Comparison of ENCODE assay signal across 8 mouse cellular contexts in genomic region chr11:32340476-32341473, GRCm38 (mm10). TPM values are rescaled to one million over a fixed set of nuclear protein-coding genes. Genes with fewer than 3 reads are reported as not detected.
DNase-seq lines count a peak whose midpoint lies in the region; ATAC-seq and TF ChIP-seq lines count a peak whose summit lies in the region.

No protein-coding gene starts in this region.

- H3K27ac ChIP-seq in forebrain, embryonic 13.5 days = no peak overlapping the region
- no peak overlapping the region for H3K27ac ChIP-seq in intestine, embryonic 16.5 days (ENCODE audit: low read length)
- H3K27ac ChIP-seq in testis, adult 2 months (ENCODE audit: control insufficient read depth, insufficient read depth, low read depth, low read length) = no peak overlapping the region

- peaks cover 7% of the 10 kb centered on the region; the same call in 1 of the 2 replicates for H3K9me3 ChIP-seq in forebrain, embryonic 13.5 days (replicated peaks)
- H3K9me3 ChIP-seq in intestine, embryonic 16.5 days (ENCODE audit: control insufficient read depth, low read length) = peaks cover 4% of the 10 kb centered on the region; the same call in 1 of the 2 replicates

- H3K4me2 ChIP-seq in forebrain, embryonic 13.5 days = no peak overlapping the region
- no peak overlapping the region for H3K4me2 ChIP-seq in intestine, embryonic 16.5 days (ENCODE audit: low read depth, low read length)

- no peak overlapping the region for H3K4me3 ChIP-seq in forebrain, embryonic 13.5 days
- H3K4me3 ChIP-seq in intestine, embryonic 16.5 days (ENCODE audit: low read length) = no peak overlapping the region
- H3K4me3 ChIP-seq in testis, adult 2 months (ENCODE audit: control insufficient read depth, low read depth, low read length) = peak overlapping the region; percentile 30

- 51% methylated on average over 17 of the region's 17 CpGs for WGBS in forebrain, embryonic 13.5 days
- WGBS in intestine, embryonic 16.5 days = 30% methylated on average over 17 of the region's 17 CpGs

- no peaks in the 10 kb centered on the region for H3K27me3 ChIP-seq in forebrain, embryonic 13.5 days
- no peaks in the 10 kb centered on the region for H3K27me3 ChIP-seq in intestine, embryonic 16.5 days (replicated peaks; ENCODE audit: control insufficient read depth, insufficient read depth, low read length)
- H3K27me3 ChIP-seq in testis, adult 2 months (ENCODE audit: control insufficient read depth, insufficient read depth, low read length) = no peaks in the 10 kb centered on the region

- peak; percentile 50 to 59 for DNase-seq in adrenal gland, adult 18-20 months (ENCODE audit: low spot score in 2 of 2)
- DNase-seq in adrenal gland, postnatal 4 days (ENCODE audit: low spot score in 2 of 2) = no peak
- peak; percentile 35 for DNase-seq in spleen, adult 12 weeks (ENCODE audit: low spot score)
- DNase-seq in spleen, postnatal 14 days (ENCODE audit: low spot score in 2 of 2) = no peak

- TF ChIP-seq POLR2A in testis, adult 2 months (IDR thresholded peaks at IDR 0.05; ENCODE audit: control insufficient read depth, low read depth, low read length) = no peak

- H3K36me3 ChIP-seq in forebrain, embryonic 13.5 days (ENCODE audit: poor library complexity, severe bottlenecking) = no peaks in the 10 kb centered on the region
- no peaks in the 10 kb centered on the region for H3K36me3 ChIP-seq in intestine, embryonic 16.5 days (ENCODE audit: control insufficient read depth, insufficient read depth, low read length)
- no peaks in the 10 kb centered on the region for H3K36me3 ChIP-seq in testis, adult 2 months (ENCODE audit: control insufficient read depth, insufficient read depth, low read length)

- no peaks in the 10 kb centered on the region for H3K4me1 ChIP-seq in forebrain, embryonic 13.5 days
- H3K4me1 ChIP-seq in intestine, embryonic 16.5 days (ENCODE audit: control insufficient read depth, insufficient read depth, low read length) = peaks cover 15% of the 10 kb centered on the region
- H3K4me1 ChIP-seq in testis, adult 2 months (ENCODE audit: control insufficient read depth, insufficient read depth, low read length) = peaks cover 2% of the 10 kb centered on the region; the same call in 1 of the 2 replicates

- TF ChIP-seq CTCF in testis, adult 2 months (IDR thresholded peaks at IDR 0.05; ENCODE audit: control insufficient read depth, insufficient read depth, insufficient replicate concordance, low read depth, low read length) = peak; percentile 96

- peak; percentile 63 for ATAC-seq in forebrain, embryonic 13.5 days
- peak; percentile 43 for ATAC-seq in intestine, embryonic 16.5 days
- ATAC-seq in megakaryocyte progenitor cell, adult 5-6 weeks (replicated peaks; ENCODE audit: poor library complexity) = peak; percentile 76

- H3K9ac ChIP-seq in forebrain, embryonic 13.5 days = no peak overlapping the region
- H3K9ac ChIP-seq in intestine, embryonic 16.5 days (ENCODE audit: low read depth, low read length) = no peak overlapping the region

RNA-seq across cellular contexts. Expression of gene Sh3pxd2b, which starts 6.8 kb away (rescaled TPM):
- total RNA-seq in adrenal gland, adult 18-20 months (2021) = 10 to 100 TPM in 1 of 2 experiments, 1 to 10 TPM in 1; 9.8 to 11.2 TPM
- 10 to 100 TPM; 23.4 to 29.2 TPM for total RNA-seq in adrenal gland, postnatal 4 days (2021)
- polyA plus RNA-seq in forebrain, embryonic 13.5 days (2015; fragmentation: Nextera tagmentation; extraction: Ambion mirVana) = 15.7 and 18.6 TPM in 2 replicates
- polyA plus RNA-seq in intestine, embryonic 16.5 days (2015; fragmentation: Nextera tagmentation; extraction: Ambion mirVana) = 9.6 and 10.0 TPM in 2 replicates
- 6.1 and 7.2 TPM in 2 replicates for total RNA-seq in megakaryocyte progenitor cell, adult 5-6 weeks (2015)
- total RNA-seq in megakaryocyte progenitor cell, adult 5-6 weeks (2017) = 1.7 and 2.4 TPM in 2 replicates
- 0.37 and 0.48 TPM in 2 replicates for polyA plus RNA-seq in testis, adult 2 months (2012; rRNA removed)

RNA-seq across cellular contexts. Expression of gene Hbq1a, which starts 40.9 kb away (rescaled TPM):
- not detected for total RNA-seq in adrenal gland, adult 18-20 months (2021)
- 1 to 10 TPM in 1 of 2 experiments, not detected in 1; 1.5 TPM for total RNA-seq in adrenal gland, postnatal 4 days (2021)
- polyA plus RNA-seq in forebrain, embryonic 13.5 days (2015; fragmentation: Nextera tagmentation; extraction: Ambion mirVana) = 0.65 and 0.86 TPM in 2 replicates
- 0.54 and 0.55 TPM in 2 replicates for polyA plus RNA-seq in intestine, embryonic 16.5 days (2015; fragmentation: Nextera tagmentation; extraction: Ambion mirVana)
- not detected in 2 replicates for total RNA-seq in megakaryocyte progenitor cell, adult 5-6 weeks (2015)
- not detected in 2 replicates for total RNA-seq in megakaryocyte progenitor cell, adult 5-6 weeks (2017)
- polyA plus RNA-seq in testis, adult 2 months (2012; rRNA removed) = not detected in 2 replicates

RNA-seq across cellular contexts. Expression of gene Hba-a2, which starts 44.5 kb away (rescaled TPM):
- total RNA-seq in adrenal gland, adult 18-20 months (2021) = 1,000 to 10,000 TPM; 1,371 to 4,495 TPM
- total RNA-seq in adrenal gland, postnatal 4 days (2021) = 1,000 to 10,000 TPM; 3,034 to 3,470 TPM
- 5,794 and 5,805 TPM in 2 replicates for polyA plus RNA-seq in forebrain, embryonic 13.5 days (2015; fragmentation: Nextera tagmentation; extraction: Ambion mirVana)
- 9,012 and 11,055 TPM in 2 replicates for polyA plus RNA-seq in intestine, embryonic 16.5 days (2015; fragmentation: Nextera tagmentation; extraction: Ambion mirVana)
- 26.3 and 54.4 TPM in 2 replicates for total RNA-seq in megakaryocyte progenitor cell, adult 5-6 weeks (2015)
- total RNA-seq in megakaryocyte progenitor cell, adult 5-6 weeks (2017) = 25.3 and 31.4 TPM in 2 replicates
- 88.0 and 93.8 TPM in 2 replicates for polyA plus RNA-seq in testis, adult 2 months (2012; rRNA removed)

RNA-seq across cellular contexts. Expression of gene Hbq1b, which starts 54.0 kb away (rescaled TPM):
- not detected for total RNA-seq in adrenal gland, adult 18-20 months (2021)
- total RNA-seq in adrenal gland, postnatal 4 days (2021) = 1 to 10 TPM; 3.9 to 5.3 TPM
- 1.2 and 1.7 TPM in 2 replicates for polyA plus RNA-seq in forebrain, embryonic 13.5 days (2015; fragmentation: Nextera tagmentation; extraction: Ambion mirVana)
- polyA plus RNA-seq in intestine, embryonic 16.5 days (2015; fragmentation: Nextera tagmentation; extraction: Ambion mirVana) = 2.1 and 3.0 TPM in 2 replicates
- total RNA-seq in megakaryocyte progenitor cell, adult 5-6 weeks (2015) = not detected in 2 replicates
- total RNA-seq in megakaryocyte progenitor cell, adult 5-6 weeks (2017) = not detected in 2 replicates
- not detected in 2 replicates for polyA plus RNA-seq in testis, adult 2 months (2012; rRNA removed)

RNA-seq across cellular contexts. Expression of gene Hba-a1, which starts 57.5 kb away (rescaled TPM):
- 1,000 to 10,000 TPM; 1,892 to 5,977 TPM for total RNA-seq in adrenal gland, adult 18-20 months (2021)
- 1,000 to 10,000 TPM; 4,498 to 5,274 TPM for total RNA-seq in adrenal gland, postnatal 4 days (2021)
- 2,413 and 2,442 TPM in 2 replicates for polyA plus RNA-seq in forebrain, embryonic 13.5 days (2015; fragmentation: Nextera tagmentation; extraction: Ambion mirVana)
- polyA plus RNA-seq in intestine, embryonic 16.5 days (2015; fragmentation: Nextera tagmentation; extraction: Ambion mirVana) = 3,658 and 4,448 TPM in 2 replicates
- 14.0 and 28.9 TPM in 2 replicates for total RNA-seq in megakaryocyte progenitor cell, adult 5-6 weeks (2015)
- total RNA-seq in megakaryocyte progenitor cell, adult 5-6 weeks (2017) = 9.4 and 10.0 TPM in 2 replicates
- 39.8 and 41.7 TPM in 2 replicates for polyA plus RNA-seq in testis, adult 2 months (2012; rRNA removed)

Comparison
In these comparisons a context has a peak if more than half of its experiments do, and no peak if none do; other contexts are left out.
1. DNase-seq: peak in adrenal gland, adult 18-20 months (2 of 2) and spleen, adult 12 weeks (single experiment); none in adrenal gland, postnatal 4 days (0 of 2) and spleen, postnatal 14 days (0 of 2).
2. RNA of gene Hba-a2, which starts 44.5 kb away (total RNA-seq): 1,371 to 4,495 TPM in adrenal gland, adult 18-20 months and 3,034 to 3,470 TPM in adrenal gland, postnatal 4 days; 25.3 to 54.4 TPM in megakaryocyte progenitor cell, adult 5-6 weeks; every median in the first group is over 10 times any median in the second.
3. Peak in every context shown above with its lines, with median percentiles within 50 percentile points of each other: ATAC-seq.